Mouse (Mus musculus): ENCODE measurements at regions not wholly inside any gene's neighbourhood (a gene's known extent, or its start where the extent isn't known, plus 50 kb on each side); places are given as distances from the start of the nearest gene placed in this dataset.

GRCm38 (mm10) chr9:120834166-120834565 lies 94.8 kb upstream of the Ctnnb1 start:
- no peaks in the 10 kb centered on the region for H3K4me1 ChIP-seq
- no peak overlapping the region for H3K4me2 ChIP-seq
- 76% methylated on average over 9 of the region's 9 CpGs for WGBS
- no peak overlapping the region for H3K9ac ChIP-seq
- no peak for ATAC-seq (ENCODE audit: borderline replicate concordance, extremely low read depth, low FRiP score, low TSS enrichment)
- no peaks in the 10 kb centered on the region for H3K27me3 ChIP-seq
- no peak overlapping the region for H3K4me3 ChIP-seq
- no peak overlapping the region for H3K27ac ChIP-seq
- H3K9me3 ChIP-seq: no peaks in the 10 kb centered on the region
- H3K36me3 ChIP-seq: no peaks in the 10 kb centered on the region

GRCm38 (mm10) chr9:120835621-120836020 lies 93.4 kb upstream of the Ctnnb1 start:
- no peaks in the 10 kb centered on the region for H3K9me3 ChIP-seq
- H3K9ac ChIP-seq: no peak overlapping the region
- H3K36me3 ChIP-seq: no peaks in the 10 kb centered on the region
- H3K27me3 ChIP-seq: no peaks in the 10 kb centered on the region
- no peak overlapping the region for H3K27ac ChIP-seq
- H3K4me3 ChIP-seq: no peak overlapping the region
- H3K4me2 ChIP-seq: no peak overlapping the region
- no peaks in the 10 kb centered on the region for H3K4me1 ChIP-seq
- 84% methylated on average over 4 of the region's 4 CpGs for WGBS
- no peak for ATAC-seq (ENCODE audit: borderline replicate concordance, extremely low read depth, low FRiP score, low TSS enrichment)

GRCm38 (mm10) chr9:120837431-120838150 lies 91.4 kb upstream of the Ctnnb1 start:
- no peak for ATAC-seq (ENCODE audit: borderline replicate concordance, extremely low read depth, low FRiP score, low TSS enrichment)
- Histone ChIP-seq H3K9me3 (no peaks in the 10 kb centered on the region), H3K27ac (no peak overlapping the region), H3K27me3 (no peaks in the 10 kb centered on the region), H3K4me3 (no peak overlapping the region), H3K4me1 (no peaks in the 10 kb centered on the region), H3K4me2 (no peak overlapping the region), H3K9ac (no peak overlapping the region), H3K36me3 (no peaks in the 10 kb centered on the region)
- 85% methylated on average over 8 of the region's 8 CpGs for WGBS

- no peaks in the 10 kb centered on the region for H3K27me3 ChIP-seq
- no peaks in the 10 kb centered on the region for H3K4me1 ChIP-seq
- 71% methylated on average over 8 of the region's 8 CpGs for WGBS
- no peaks in the 10 kb centered on the region for H3K9me3 ChIP-seq
- H3K36me3 ChIP-seq: no peaks in the 10 kb centered on the region
- no peak overlapping the region for H3K27ac ChIP-seq
- no peak overlapping the region for H3K9ac ChIP-seq
- ATAC-seq (ENCODE audit: borderline replicate concordance, extremely low read depth, low FRiP score, low TSS enrichment): no peak
- H3K4me2 ChIP-seq: no peak overlapping the region
- H3K4me3 ChIP-seq: no peak overlapping the region
Observed at GRCm38 (mm10) chr9:120843753-120844152, 85.3 kb upstream of the Ctnnb1 start.

GRCm38 (mm10) chr9:120845538-120845937 lies 83.5 kb upstream of the Ctnnb1 start:
- H3K4me3 ChIP-seq: no peak overlapping the region
- no peak overlapping the region for H3K4me2 ChIP-seq
- H3K27ac ChIP-seq: no peak overlapping the region
- H3K4me1 ChIP-seq: no peaks in the 10 kb centered on the region
- H3K9me3 ChIP-seq: no peaks in the 10 kb centered on the region
- no peaks in the 10 kb centered on the region for H3K27me3 ChIP-seq
- ATAC-seq (ENCODE audit: borderline replicate concordance, extremely low read depth, low FRiP score, low TSS enrichment): no peak
- no peaks in the 10 kb centered on the region for H3K36me3 ChIP-seq
- 75% methylated on average over 10 of the region's 10 CpGs for WGBS
- H3K9ac ChIP-seq: no peak overlapping the region

GRCm38 (mm10) chr9:120847649-120848048 lies 81.4 kb upstream of the Ctnnb1 start:
- Histone ChIP-seq H3K36me3 (no peaks in the 10 kb centered on the region), H3K4me3 (no peak overlapping the region), H3K9ac (no peak overlapping the region), H3K4me1 (peaks cover 8% of the 10 kb centered on the region), H3K9me3 (no peaks in the 10 kb centered on the region), H3K27ac (no peak overlapping the region), H3K4me2 (no peak overlapping the region), H3K27me3 (no peaks in the 10 kb centered on the region)
- 78% methylated on average over 5 of the region's 5 CpGs for WGBS
- ATAC-seq (ENCODE audit: borderline replicate concordance, extremely low read depth, low FRiP score, low TSS enrichment): no peak

GRCm38 (mm10) chr9:120848962-120849361 lies 80.1 kb upstream of the Ctnnb1 start:
- no peak overlapping the region for H3K4me3 ChIP-seq
- WGBS: 78% methylated on average over 2 of the region's 2 CpGs
- ATAC-seq (ENCODE audit: borderline replicate concordance, extremely low read depth, low FRiP score, low TSS enrichment): no peak

GRCm38 (mm10) chr9:120850092-120850491 lies 78.9 kb upstream of the Ctnnb1 start:
- Histone ChIP-seq H3K9ac (no peak overlapping the region), H3K4me1 (peaks cover 15% of the 10 kb centered on the region), H3K27ac (no peak overlapping the region), H3K4me3 (no peak overlapping the region), H3K36me3 (no peaks in the 10 kb centered on the region), H3K27me3 (no peaks in the 10 kb centered on the region), H3K9me3 (no peaks in the 10 kb centered on the region), H3K4me2 (no peak overlapping the region)
- WGBS: 43% methylated on average over 5 of the region's 5 CpGs
- ATAC-seq (ENCODE audit: borderline replicate concordance, extremely low read depth, low FRiP score, low TSS enrichment): no peak

More at GRCm38 (mm10) chr9:120848962-120849361, 80.1 kb upstream of the Ctnnb1 start:
- no peaks in the 10 kb centered on the region for H3K9me3 ChIP-seq
- peaks cover 15% of the 10 kb centered on the region for H3K4me1 ChIP-seq
- H3K9ac ChIP-seq: no peak overlapping the region
- no peaks in the 10 kb centered on the region for H3K36me3 ChIP-seq
- H3K27me3 ChIP-seq: no peaks in the 10 kb centered on the region
- H3K4me2 ChIP-seq: no peak overlapping the region
- no peak overlapping the region for H3K27ac ChIP-seq

- no peak overlapping the region for H3K4me3 ChIP-seq
- peaks cover 15% of the 10 kb centered on the region for H3K4me1 ChIP-seq
- 67% methylated on average over 5 of the region's 5 CpGs for WGBS
- H3K4me2 ChIP-seq: no peak overlapping the region
- no peak overlapping the region for H3K9ac ChIP-seq
- no peaks in the 10 kb centered on the region for H3K27me3 ChIP-seq
- no peaks in the 10 kb centered on the region for H3K9me3 ChIP-seq
- no peaks in the 10 kb centered on the region for H3K36me3 ChIP-seq
- ATAC-seq (ENCODE audit: borderline replicate concordance, extremely low read depth, low FRiP score, low TSS enrichment): no peak
- H3K27ac ChIP-seq: no peak overlapping the region
Observed at GRCm38 (mm10) chr9:120851914-120852313, 77.1 kb upstream of the Ctnnb1 start.

- Histone ChIP-seq H3K9me3 (no peaks in the 10 kb centered on the region), H3K27me3 (no peaks in the 10 kb centered on the region), H3K4me1 (peaks cover 15% of the 10 kb centered on the region), H3K27ac (peak overlapping the region; percentile 52), H3K4me2 (no peak overlapping the region), H3K9ac (no peak overlapping the region), H3K4me3 (no peak overlapping the region), H3K36me3 (no peaks in the 10 kb centered on the region)
- 57% methylated on average over 6 of the region's 6 CpGs for WGBS
- ATAC-seq (ENCODE audit: borderline replicate concordance, extremely low read depth, low FRiP score, low TSS enrichment): no peak
Observed at GRCm38 (mm10) chr9:120852572-120852971, 76.4 kb upstream of the Ctnnb1 start.

- Histone ChIP-seq H3K9ac (no peak overlapping the region), H3K4me2 (no peak overlapping the region), H3K4me3 (no peak overlapping the region), H3K9me3 (no peaks in the 10 kb centered on the region), H3K27me3 (no peaks in the 10 kb centered on the region), H3K36me3 (no peaks in the 10 kb centered on the region), H3K4me1 (peaks cover 15% of the 10 kb centered on the region), H3K27ac (peak overlapping the region; percentile 52; the same call in 1 of the 2 replicates)
- 72% methylated on average over 8 of the region's 8 CpGs for WGBS
- ATAC-seq (ENCODE audit: borderline replicate concordance, extremely low read depth, low FRiP score, low TSS enrichment): no peak
Observed at GRCm38 (mm10) chr9:120853032-120853597, 75.9 kb upstream of the Ctnnb1 start.

GRCm38 (mm10) chr9:120854351-120854750 lies 74.7 kb upstream of the Ctnnb1 start:
- H3K9ac ChIP-seq: no peak overlapping the region
- H3K4me2 ChIP-seq: no peak overlapping the region
- no peaks in the 10 kb centered on the region for H3K36me3 ChIP-seq
- no peak for ATAC-seq (ENCODE audit: borderline replicate concordance, extremely low read depth, low FRiP score, low TSS enrichment)
- WGBS: 75% methylated on average over 7 of the region's 7 CpGs
- H3K4me1 ChIP-seq: peaks cover 15% of the 10 kb centered on the region
- no peak overlapping the region for H3K4me3 ChIP-seq
- H3K27me3 ChIP-seq: no peaks in the 10 kb centered on the region
- no peaks in the 10 kb centered on the region for H3K9me3 ChIP-seq
- no peak overlapping the region for H3K27ac ChIP-seq
